Mouse (Mus musculus): ENCODE results near the gene Manba. TPM values are rescaled to one million over a fixed set of nuclear protein-coding genes. Genes with fewer than 3 reads are reported as not detected.

Gene Manba
- 10.1 TPM for total RNA-seq (2023)

DNA sequence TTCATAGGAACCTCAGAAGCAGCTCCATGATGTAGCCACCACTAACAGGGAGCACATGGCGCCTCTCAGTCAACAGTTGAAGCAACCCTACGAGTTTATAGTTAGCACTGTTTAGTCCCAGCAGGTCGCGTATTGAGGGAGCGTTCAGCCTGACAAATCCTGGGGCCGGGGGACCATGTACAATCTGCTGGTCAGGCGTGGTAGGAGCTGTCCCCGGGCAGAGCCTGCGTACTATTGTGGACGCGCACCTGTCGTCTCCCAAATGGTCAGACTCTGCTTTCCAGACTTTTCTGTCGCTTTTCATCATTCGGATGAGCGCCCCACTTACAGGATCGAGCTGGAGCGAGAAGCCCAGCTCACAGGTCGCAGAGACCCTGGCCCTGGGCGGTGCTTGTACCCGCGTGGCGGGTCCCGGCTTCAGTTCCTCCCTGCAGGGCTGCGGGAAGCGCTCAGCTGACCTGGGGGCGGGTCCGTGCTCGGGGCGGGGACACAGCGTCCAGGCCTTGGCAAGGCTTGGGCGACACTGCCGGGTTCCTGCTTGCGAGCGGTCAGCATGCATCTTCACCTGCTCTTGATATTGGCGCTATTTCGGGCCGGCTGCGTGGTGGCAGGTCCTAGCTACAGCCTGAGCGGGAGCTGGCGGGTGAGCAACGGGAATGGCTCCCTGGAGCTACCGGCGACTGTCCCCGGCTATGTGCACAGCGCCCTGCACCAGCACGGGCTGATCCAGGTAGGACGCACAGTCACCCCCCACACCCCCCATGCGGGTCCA lies at the start of gene Manba:
Gene Manba (plus strand): TSS at position 484 of the 772 bp plus-strand sequence.

DNA sequence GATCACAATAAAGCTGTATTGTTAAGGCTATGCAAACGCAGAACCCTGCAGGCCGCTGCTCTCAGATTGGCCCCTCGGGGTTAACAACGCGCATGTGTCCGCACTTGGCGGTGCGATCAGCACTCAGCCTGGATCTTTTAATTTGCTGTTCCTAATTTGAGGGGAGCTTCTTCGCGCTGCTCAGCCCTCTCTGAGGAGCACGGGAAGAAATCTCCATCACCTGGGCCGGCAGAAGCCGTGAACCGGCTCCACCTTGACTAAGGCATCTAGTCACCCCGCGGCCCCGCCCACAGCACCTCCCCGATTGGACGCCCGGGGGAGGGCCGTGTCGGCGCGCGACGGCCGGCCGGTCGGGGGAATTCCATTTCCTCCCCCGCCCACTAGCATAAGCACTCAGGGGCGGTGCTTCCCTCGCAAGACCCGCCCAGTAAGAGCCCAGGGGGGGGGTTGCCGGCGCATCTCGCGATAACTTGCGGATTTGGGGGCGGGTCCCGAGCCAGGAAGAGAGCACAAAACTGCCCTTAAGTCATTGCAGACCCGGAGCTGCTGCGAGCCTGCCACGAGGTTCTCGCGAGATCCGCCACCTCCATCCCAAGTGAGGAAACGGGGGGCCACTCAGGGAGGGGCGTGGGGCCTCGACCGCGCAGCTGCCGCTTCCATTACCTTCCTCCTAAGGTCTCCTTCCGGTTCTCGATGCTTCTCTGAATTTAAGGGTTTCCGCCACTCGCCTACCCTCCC lies 47.5 kb upstream of the Manba start, which contains the start of gene Ube2d3:
Gene Ube2d3 (plus strand): TSS at position 392 of the 738 bp plus-strand sequence.

Other genes with a start within 250 kb of the Manba start
- gene Bdh2, start 204.4 kb upstream of the Manba start, total RNA-seq (2023): not detected
- not detected for gene Slc9b2, start 177.9 kb upstream of the Manba start, total RNA-seq (2023)
- not detected for gene Slc9b1, start 137.6 kb upstream of the Manba start, total RNA-seq (2023)
- 47.6 TPM for gene Cisd2, start 61.7 kb upstream of the Manba start, total RNA-seq (2023)
- gene Ube2d3, start 47.5 kb upstream of the Manba start, total RNA-seq (2023): 481 TPM
- gene Nfkb1, start 205.9 kb downstream of the Manba start, total RNA-seq (2023): 167 TPM

All from CD8-positive naive resting alpha-beta T cell, adult 57 days (primary cell).